Mouse (Mus musculus) megakaryocyte, embryonic 14.5 days (primary cell): Measurements from ENCODE around the gene Adamts9.

Source experiments
- FLI1 ChIP-seq: IDR thresholded peaks from 2 replicates; pipeline ENCODE4 v1.6.1; 2012; ENCODE audit warnings: low read length, inconsistent platforms, mixed read lengths
- GATA1 ChIP-seq: IDR thresholded peaks from 3 replicates; pipeline ENCODE4 v1.6.1; 2012; ENCODE audit warnings: mixed read lengths, low read length, inconsistent platforms, borderline replicate concordance

GRCm38 (mm10) chr6:92842000-92842399 lies 101.3 kb downstream of the Adamts9 start:
- TF ChIP-seq FLI1 (no peak), GATA1 (no peak)
